Mouse (Mus musculus) thymus, postnatal 10 days (tissue): ENCODE measurements at regions not wholly inside any gene's neighbourhood (a gene's known extent, or its start where the extent isn't known, plus 50 kb on each side); places are given as distances from the start of the nearest gene placed in this dataset.

Experiments
- DNase-seq, 2 experiments: peaks; one replicate each; pipeline ENCODE4 v3.0.0; 2021; ENCODE audit warnings: low spot score in 2 of 2

- no peak for DNase-seq
Observed at GRCm38 (mm10) chr11:109088488-109089252, 55.5 kb downstream of the E030025P04Rik start.

- no peak for DNase-seq
Observed at GRCm38 (mm10) chr11:109081957-109082356, 62.2 kb downstream of the E030025P04Rik start.

- no peak for DNase-seq
Observed at GRCm38 (mm10) chr11:109081454-109081853, 62.7 kb downstream of the E030025P04Rik start.

GRCm38 (mm10) chr11:109080847-109081415 is 63.2 kb downstream of the E030025P04Rik start:
- no peak for DNase-seq

- DNase-seq, result no peak
Observed at GRCm38 (mm10) chr11:109079466-109079865, 64.7 kb downstream of the E030025P04Rik start.

GRCm38 (mm10) chr11:109076587-109077417 is 67.4 kb downstream of the E030025P04Rik start:
- no peak for DNase-seq

GRCm38 (mm10) chr11:109071340-109071739 is 72.8 kb downstream of the E030025P04Rik start:
- DNase-seq, result no peak

- DNase-seq, result no peak
Observed at GRCm38 (mm10) chr11:109070412-109070811, 73.8 kb downstream of the E030025P04Rik start.

- no peak for DNase-seq
Observed at GRCm38 (mm10) chr11:109069326-109069709, 74.9 kb downstream of the E030025P04Rik start.

- DNase-seq, result no peak
Observed at GRCm38 (mm10) chr11:109068371-109069325, 75.5 kb downstream of the E030025P04Rik start.

- no peak for DNase-seq
Observed at GRCm38 (mm10) chr11:109067733-109068132, 76.4 kb downstream of the E030025P04Rik start.

GRCm38 (mm10) chr11:109061971-109062370 is 82.2 kb downstream of the E030025P04Rik start:
- DNase-seq, result no peak

- DNase-seq, result no peak
Observed at GRCm38 (mm10) chr11:109060527-109060908, 83.7 kb downstream of the E030025P04Rik start.

- no peak for DNase-seq
Observed at GRCm38 (mm10) chr11:109059863-109060526, 84.2 kb downstream of the E030025P04Rik start.

- DNase-seq, result no peak
Observed at GRCm38 (mm10) chr11:109058021-109058420, 86.1 kb downstream of the E030025P04Rik start.

- no peak for DNase-seq
Observed at GRCm38 (mm10) chr11:109048257-109049101, 95.7 kb downstream of the E030025P04Rik start.

GRCm38 (mm10) chr11:109047483-109048110 is 96.6 kb downstream of the E030025P04Rik start:
- DNase-seq, result no peak

GRCm38 (mm10) chr11:109046446-109046845 is 97.7 kb downstream of the E030025P04Rik start:
- no peak for DNase-seq

GRCm38 (mm10) chr11:109040519-109040916 is 103.7 kb downstream of the E030025P04Rik start:
- no peak for DNase-seq
